Mouse (Mus musculus): ENCODE measurements around the gene Marveld3.

- TF ChIP-seq CTCF (IDR thresholded peaks at IDR 0.05; ENCODE audit: low read depth) = no peak
- no peak for TF ChIP-seq EP300 (optimal IDR thresholded peaks at IDR 0.05)
These were observed 24.4 kb upstream of the Marveld3 start for GRCm38 (mm10) chr8:109986384-109986783.

Data from stomach, postnatal 0 days (tissue).